Mouse (Mus musculus): ENCODE results near the gene Slc12a3. TPM values are rescaled to one million over a fixed set of nuclear protein-coding genes. Genes with fewer than 3 reads are reported as not detected.

The Slc12a3 gene
- polyA plus RNA-seq, 1 experiment from 2014 or later, result 0.12 TPM

GRCm38 (mm10) chr8:94378763-94379415 is 49.9 kb downstream of the Slc12a3 start:
- no peak overlapping the region for H3K4me3 ChIP-seq (replicated peaks)
- 91% methylated on average over 15 of the region's 15 CpGs for WGBS
- H3K27ac ChIP-seq, result no peak overlapping the region
- no peaks in the 10 kb centered on the region for H3K4me1 ChIP-seq (replicated peaks)
- no peak overlapping the region for H3K4me2 ChIP-seq (replicated peaks)
- no peak overlapping the region for H3K9ac ChIP-seq (replicated peaks)
- H3K36me3 ChIP-seq, result no peaks in the 10 kb centered on the region
- H3K9me3 ChIP-seq, result no peaks in the 10 kb centered on the region
- no peaks in the 10 kb centered on the region for H3K27me3 ChIP-seq
- ATAC-seq, result no peak

GRCm38 (mm10) chr8:94379686-94380085 is 50.7 kb downstream of the Slc12a3 start:
- Histone ChIP-seq H3K4me1 (replicated peaks) (no peaks in the 10 kb centered on the region), H3K27me3 (no peaks in the 10 kb centered on the region), H3K27ac (no peak overlapping the region), H3K4me2 (replicated peaks) (no peak overlapping the region), H3K9me3 (no peaks in the 10 kb centered on the region), H3K9ac (replicated peaks) (no peak overlapping the region), H3K36me3 (no peaks in the 10 kb centered on the region), H3K4me3 (replicated peaks) (no peak overlapping the region)
- ATAC-seq, result no peak
- 95% methylated on average over 9 of the region's 9 CpGs for WGBS

GRCm38 (mm10) chr8:94384166-94384565 is 55.2 kb downstream of the Slc12a3 start:
- Histone ChIP-seq H3K27ac (no peak overlapping the region), H3K9ac (replicated peaks) (no peak overlapping the region), H3K4me2 (replicated peaks) (no peak overlapping the region), H3K4me1 (replicated peaks) (peaks cover 19% of the 10 kb centered on the region), H3K4me3 (replicated peaks) (no peak overlapping the region), H3K27me3 (no peaks in the 10 kb centered on the region), H3K9me3 (no peaks in the 10 kb centered on the region), H3K36me3 (no peaks in the 10 kb centered on the region)
- 89% methylated on average over 7 of the region's 7 CpGs for WGBS
- no peak for ATAC-seq

GRCm38 (mm10) chr8:94385506-94386213 is 56.7 kb downstream of the Slc12a3 start:
- Histone ChIP-seq H3K4me3 (replicated peaks) (peak overlapping the region; percentile 88), H3K36me3 (peaks cover 13% of the 10 kb centered on the region), H3K4me1 (replicated peaks) (peaks cover 19% of the 10 kb centered on the region), H3K27ac (peak overlapping the region; percentile 95), H3K9me3 (no peaks in the 10 kb centered on the region), H3K27me3 (no peaks in the 10 kb centered on the region), H3K4me2 (replicated peaks) (peak overlapping the region; percentile 92), H3K9ac (replicated peaks) (peak overlapping the region; percentile 92)
- WGBS, result 30% methylated on average over 20 of the region's 20 CpGs
- ATAC-seq, result peak; percentile 43

GRCm38 (mm10) chr8:94386214-94387026 is 57.4 kb downstream of the Slc12a3 start, which contains the start of gene Herpud1:
Herpud1 (plus strand) TSS chr8:94386438.
- H3K27me3 ChIP-seq, result no peaks in the 10 kb centered on the region
- H3K9me3 ChIP-seq, result no peaks in the 10 kb centered on the region
- H3K9ac ChIP-seq (replicated peaks), result peak within 1 kb of the TSS; percentile 92
- WGBS, result under 1% methylated on average over 65 of the region's 65 CpGs
- peaks cover 19% of the 10 kb centered on the region for H3K4me1 ChIP-seq (replicated peaks)
- peak within 1 kb of the TSS; percentile 95 for H3K27ac ChIP-seq
- peak within 1 kb of the TSS; percentile 92 for H3K4me2 ChIP-seq (replicated peaks)
- H3K4me3 ChIP-seq (replicated peaks), result peak within 1 kb of the TSS; percentile 88
- H3K36me3 ChIP-seq, result peaks cover 20% of the 10 kb centered on the region
- ATAC-seq, result peak; percentile 99

- Histone ChIP-seq H3K36me3 (peaks cover 28% of the 10 kb centered on the region), H3K4me3 (replicated peaks) (peak overlapping the region; percentile 88), H3K27me3 (no peaks in the 10 kb centered on the region), H3K27ac (peak overlapping the region; percentile 95), H3K4me2 (replicated peaks) (peak overlapping the region; percentile 92), H3K4me1 (replicated peaks) (peaks cover 19% of the 10 kb centered on the region), H3K9ac (replicated peaks) (peak overlapping the region; percentile 92), H3K9me3 (no peaks in the 10 kb centered on the region)
- WGBS, result under 1% methylated on average over 25 of the region's 25 CpGs
- peak; percentile 49; the same call in 1 of the 2 replicates for ATAC-seq
Observed at GRCm38 (mm10) chr8:94387027-94387684, 58.2 kb downstream of the Slc12a3 start.

GRCm38 (mm10) chr8:94387785-94388184 is 58.8 kb downstream of the Slc12a3 start:
- peaks cover 34% of the 10 kb centered on the region for H3K36me3 ChIP-seq
- H3K4me1 ChIP-seq (replicated peaks), result peaks cover 19% of the 10 kb centered on the region
- H3K27ac ChIP-seq, result no peak overlapping the region
- peak overlapping the region; percentile 92 for H3K9ac ChIP-seq (replicated peaks)
- no peaks in the 10 kb centered on the region for H3K9me3 ChIP-seq
- H3K27me3 ChIP-seq, result no peaks in the 10 kb centered on the region
- H3K4me2 ChIP-seq (replicated peaks), result peak overlapping the region; percentile 92
- ATAC-seq, result no peak
- H3K4me3 ChIP-seq (replicated peaks), result peak overlapping the region; percentile 88
- 37% methylated on average over 6 of the region's 6 CpGs for WGBS

- ATAC-seq, result no peak
- no peak overlapping the region for H3K4me3 ChIP-seq (replicated peaks)
- H3K27me3 ChIP-seq, result no peaks in the 10 kb centered on the region
- no peak overlapping the region for H3K4me2 ChIP-seq (replicated peaks)
- no peak overlapping the region for H3K27ac ChIP-seq
- H3K36me3 ChIP-seq, result peaks cover 48% of the 10 kb centered on the region
- H3K4me1 ChIP-seq (replicated peaks), result peaks cover 19% of the 10 kb centered on the region
- H3K9ac ChIP-seq (replicated peaks), result no peak overlapping the region
- WGBS, result 89% methylated on average over 6 of the region's 6 CpGs
- H3K9me3 ChIP-seq, result no peaks in the 10 kb centered on the region
Observed at GRCm38 (mm10) chr8:94389531-94389930, 60.5 kb downstream of the Slc12a3 start.

- 96% methylated on average over 6 of the region's 6 CpGs for WGBS
Observed at GRCm38 (mm10) chr8:94390429-94390828, 61.4 kb downstream of the Slc12a3 start.

GRCm38 (mm10) chr8:94390910-94391309 is 61.9 kb downstream of the Slc12a3 start:
- Histone ChIP-seq H3K36me3 (peaks cover 61% of the 10 kb centered on the region), H3K9me3 (no peaks in the 10 kb centered on the region), H3K27me3 (no peaks in the 10 kb centered on the region), H3K4me2 (replicated peaks) (no peak overlapping the region), H3K27ac (no peak overlapping the region), H3K9ac (replicated peaks) (no peak overlapping the region), H3K4me1 (replicated peaks) (peaks cover 12% of the 10 kb centered on the region), H3K4me3 (replicated peaks) (no peak overlapping the region)
- WGBS, result 94% methylated on average over 8 of the region's 8 CpGs
- ATAC-seq, result no peak

More at GRCm38 (mm10) chr8:94390429-94390828, 61.4 kb downstream of the Slc12a3 start:
- H3K4me3 ChIP-seq (replicated peaks), result no peak overlapping the region
- H3K4me1 ChIP-seq (replicated peaks), result peaks cover 17% of the 10 kb centered on the region
- no peak for ATAC-seq
- no peak overlapping the region for H3K27ac ChIP-seq
- H3K4me2 ChIP-seq (replicated peaks), result no peak overlapping the region
- H3K36me3 ChIP-seq, result peaks cover 57% of the 10 kb centered on the region
- no peaks in the 10 kb centered on the region for H3K9me3 ChIP-seq
- no peaks in the 10 kb centered on the region for H3K27me3 ChIP-seq
- H3K9ac ChIP-seq (replicated peaks), result no peak overlapping the region

- no peak for ATAC-seq
- H3K27me3 ChIP-seq, result no peaks in the 10 kb centered on the region
- H3K36me3 ChIP-seq, result peaks cover 74% of the 10 kb centered on the region
- no peak overlapping the region for H3K27ac ChIP-seq
- no peaks in the 10 kb centered on the region for H3K9me3 ChIP-seq
- H3K4me1 ChIP-seq (replicated peaks), result peaks cover 12% of the 10 kb centered on the region
- no peak overlapping the region for H3K4me2 ChIP-seq (replicated peaks)
- H3K9ac ChIP-seq (replicated peaks), result no peak overlapping the region
- 83% methylated on average over 12 of the region's 12 CpGs for WGBS
- no peak overlapping the region for H3K4me3 ChIP-seq (replicated peaks)
Observed at GRCm38 (mm10) chr8:94392147-94392546, 63.1 kb downstream of the Slc12a3 start.
